Mouse (Mus musculus): ENCODE measurements around the gene Lipa.

GRCm38 (mm10) chr19:34515681-34516080 is 11.6 kb downstream of the Lipa start:
- TF ChIP-seq CTCF (IDR thresholded peaks at IDR 0.05; ENCODE audit: control insufficient read depth, insufficient read depth, insufficient read length) (no peak), USF1 (IDR thresholded peaks at IDR 0.05; ENCODE audit: low read depth) (no peak)
